Mouse (Mus musculus) stomach, postnatal 0 days (tissue): ENCODE results near the gene Cebpg. TPM values are rescaled to one million over a fixed set of nuclear protein-coding genes. Genes with fewer than 3 reads are reported as not detected.

ENCODE experiments used
- ATAC-seq: fragments of 200-750 bp; cut with Nextera tagmentation; 2 replicates; pipeline ENCODE4 v1.8.0; 2017; ENCODE audit not compliant: low FRiP score, low TSS enrichment
- DNase-seq: peaks from one replicate; pipeline ENCODE4 v3.0.0-alpha.2; 2016; ENCODE audit warnings: low spot score
- H3K27ac ChIP-seq: fragments of 300-500 bp; sonication (generic); replicated peaks from 2 replicates; pipeline ENCODE4 v1.5.1; 2014; ENCODE audit warnings: mild to moderate bottlenecking, control low read depth
- H3K27me3 ChIP-seq: fragments of 300-500 bp; sonication (generic); 2 replicates; pipeline ENCODE4 v1.6.1; 2014; ENCODE audit warnings: low read length; ENCODE audit not compliant: control insufficient read depth, insufficient read depth
- H3K36me3 ChIP-seq: fragments of 300-500 bp; sonication (generic); 2 replicates; pipeline ENCODE4 v1.6.1; 2014; ENCODE audit warnings: low read length, mixed read lengths; ENCODE audit not compliant: control insufficient read depth, insufficient read depth
- H3K4me1 ChIP-seq: fragments of 300-500 bp; sonication (generic); replicated peaks from 2 replicates; pipeline ENCODE4 v1.6.1; 2014; ENCODE audit warnings: antibody characterized with exemption; ENCODE audit not compliant: control insufficient read depth, insufficient read depth
- H3K4me2 ChIP-seq: fragments of 300-500 bp; sonication (generic); replicated peaks from 2 replicates; pipeline ENCODE4 v1.6.1; 2014; ENCODE audit warnings: low read depth, mild to moderate bottlenecking, control low read depth, moderate library complexity
- H3K4me3 ChIP-seq: fragments of 300-500 bp; sonication (generic); 2 replicates; pipeline ENCODE4 v1.5.1; 2014; ENCODE audit warnings: low read depth, low read length, control low read depth
- H3K9ac ChIP-seq: fragments of 300-500 bp; sonication (generic); 2 replicates; pipeline ENCODE4 v1.6.1; 2014; ENCODE audit warnings: mild to moderate bottlenecking, low read length, control low read depth, mixed read lengths
- H3K9me3 ChIP-seq: fragments of 300-500 bp; sonication (generic); 2 replicates; pipeline ENCODE4 v1.6.1; 2016; ENCODE audit warnings: low read length; ENCODE audit not compliant: control insufficient read depth
- CTCF ChIP-seq: IDR thresholded peaks from 2 replicates; pipeline ENCODE4 v1.5.1; 2016; ENCODE audit warnings: antibody characterized with exemption, low read depth, mild to moderate bottlenecking, moderate library complexity
- EP300 ChIP-seq: optimal IDR thresholded peaks from 2 replicates; pipeline ENCODE3; 2016; ENCODE audit warnings: antibody characterized with exemption
- whole genome bisulfite sequencing: fragments of 180-500 bp; shearing (Covaris S2); extraction: QIAGEN DNeasy Blood & Tissue Kit; methylation state at CpG from one replicate; pipeline ENCODE4 v1.1.7; 2014; 5-methylcytosine and 5-hydroxymethylcytosine counted together
- polyA plus RNA-seq: library from polyadenylated mRNA; unstranded; fragments of >200 nt; fragmentation: Nextera tagmentation; extraction: Ambion mirVana; gene quantifications from 2 replicates; pipeline ENCODE4 v1.2.1, GENCODE M21; 2015

Cebpg gene
- polyA plus RNA-seq, 1 experiment from 2014 or later, result 29.7 TPM

- peak overlapping the region; percentile 78 for H3K4me2 ChIP-seq
- no peaks in the 10 kb centered on the region for H3K36me3 ChIP-seq
- H3K27ac ChIP-seq, result peak overlapping the region; percentile 94
- 0 out of 2 replicates have a peak, but pooled peaks cover 3% of the 10 kb centered on the region for H3K4me1 ChIP-seq
- H3K4me3 ChIP-seq, result peak overlapping the region; percentile 91
- no peaks in the 10 kb centered on the region for H3K9me3 ChIP-seq
- ATAC-seq, result peak; percentile 78
- no peaks in the 10 kb centered on the region for H3K27me3 ChIP-seq
- no peak for DNase-seq
- WGBS, result under 1% methylated on average over 70 of the region's 77 CpGs
- peak overlapping the region; percentile 90 for H3K9ac ChIP-seq
- TF ChIP-seq EP300 (no peak), CTCF (peak; percentile 33)
Measured at GRCm38 (mm10) chr7:35055619-35056435, 546 bp downstream of the Cebpg start.

- Histone ChIP-seq H3K27ac (peak overlapping the region; percentile 94; the same call in 1 of the 2 replicates), H3K4me3 (peak overlapping the region; percentile 91), H3K4me2 (peak overlapping the region; percentile 78), H3K27me3 (no peaks in the 10 kb centered on the region), H3K36me3 (peaks cover 4% of the 10 kb centered on the region; the same call in 1 of the 2 replicates), H3K4me1 (0 out of 2 replicates have a peak, but pooled peaks cover 3% of the 10 kb centered on the region), H3K9me3 (no peaks in the 10 kb centered on the region), H3K9ac (peak overlapping the region; percentile 90)
- TF ChIP-seq EP300 (no peak), CTCF (no peak)
- DNase-seq (no peak), ATAC-seq (no peak)
- 72% methylated on average over 2 of the region's 2 CpGs for WGBS
Measured at GRCm38 (mm10) chr7:35054977-35055618, 1.3 kb downstream of the Cebpg start.

GRCm38 (mm10) chr7:35054286-35054685, 2.1 kb downstream of the Cebpg start:
- Histone ChIP-seq H3K27ac (no peak overlapping the region), H3K36me3 (peaks cover 5% of the 10 kb centered on the region; the same call in 1 of the 2 replicates), H3K9me3 (no peaks in the 10 kb centered on the region), H3K4me1 (0 out of 2 replicates have a peak, but pooled peaks cover 3% of the 10 kb centered on the region), H3K4me2 (no peak overlapping the region), H3K4me3 (no peak overlapping the region), H3K27me3 (no peaks in the 10 kb centered on the region), H3K9ac (no peak overlapping the region)
- DNase-seq (no peak), ATAC-seq (no peak)
- 72% methylated on average over 1 of the region's 1 CpGs for WGBS
- TF ChIP-seq EP300, result no peak

GRCm38 (mm10) chr7:35053161-35053560, 3.2 kb downstream of the Cebpg start:
- H3K27me3 ChIP-seq, result no peaks in the 10 kb centered on the region
- ATAC-seq, result no peak
- H3K4me3 ChIP-seq, result no peak overlapping the region
- DNase-seq, result no peak
- H3K4me2 ChIP-seq, result no peak overlapping the region
- H3K9ac ChIP-seq, result no peak overlapping the region
- no peaks in the 10 kb centered on the region for H3K9me3 ChIP-seq
- peaks cover 5% of the 10 kb centered on the region; the same call in 1 of the 2 replicates for H3K36me3 ChIP-seq
- TF ChIP-seq CTCF, result no peak
- no peak for TF ChIP-seq EP300
- no peak overlapping the region for H3K27ac ChIP-seq
- WGBS, result 72% methylated on average over 3 of the region's 3 CpGs
- H3K4me1 ChIP-seq, result 0 out of 2 replicates have a peak, but pooled peaks cover 3% of the 10 kb centered on the region

GRCm38 (mm10) chr7:35050540-35050939, 5.8 kb downstream of the Cebpg start:
- TF ChIP-seq EP300, result no peak
- no peak for TF ChIP-seq CTCF
- H3K27me3 ChIP-seq, result no peaks in the 10 kb centered on the region
- ATAC-seq (no peak), DNase-seq (no peak)
- no peak overlapping the region for H3K4me2 ChIP-seq
- H3K4me1 ChIP-seq, result 0 out of 2 replicates have a peak, but pooled peaks cover 3% of the 10 kb centered on the region
- 95% methylated on average over 12 of the region's 12 CpGs for WGBS
- H3K36me3 ChIP-seq, result peaks cover 5% of the 10 kb centered on the region; the same call in 1 of the 2 replicates
- no peak overlapping the region for H3K27ac ChIP-seq
- H3K4me3 ChIP-seq, result no peak overlapping the region
- H3K9me3 ChIP-seq, result no peaks in the 10 kb centered on the region
- H3K9ac ChIP-seq, result no peak overlapping the region

- Histone ChIP-seq H3K4me2 (no peak overlapping the region), H3K9ac (no peak overlapping the region), H3K36me3 (peaks cover 22% of the 10 kb centered on the region), H3K9me3 (no peaks in the 10 kb centered on the region), H3K27ac (no peak overlapping the region), H3K4me3 (no peak overlapping the region), H3K4me1 (no peaks in the 10 kb centered on the region), H3K27me3 (no peaks in the 10 kb centered on the region)
- DNase-seq (no peak), ATAC-seq (no peak)
- TF ChIP-seq EP300, result no peak
- 74% methylated on average over 4 of the region's 4 CpGs for WGBS
Measured at GRCm38 (mm10) chr7:35046091-35046490, 10.3 kb downstream of the Cebpg start.
